Mouse (Mus musculus): Measurements from ENCODE around the gene Dmd. TPM values are rescaled to one million over a fixed set of nuclear protein-coding genes. Genes with fewer than 3 reads are reported as not detected.

Gene Dmd
- polyA plus RNA-seq, 1 experiment = 25.5 TPM

GRCm38 (mm10) chrX:84553441-84553840 is 1604.8 kb downstream of the Dmd start:
- 0 out of 2 replicates have a peak, but pooled peaks cover 3% of the 10 kb centered on the region for H3K4me1 ChIP-seq (ENCODE audit: control insufficient read depth, insufficient read depth, low read length)
- DNase-seq = peak; percentile 35 to 56
- TF ChIP-seq POLR2A (IDR thresholded peaks at IDR 0.05; ENCODE audit: borderline replicate concordance, insufficient read depth, low read length) (no peak), CTCF (IDR thresholded peaks at IDR 0.05; ENCODE audit: borderline replicate concordance, insufficient read depth, low read depth, low read length) (no peak)
- H3K27ac ChIP-seq (ENCODE audit: insufficient read depth, low read length) = no peak overlapping the region
- H3K4me3 ChIP-seq (replicated peaks; ENCODE audit: insufficient read depth, low read depth, low read length) = no peak overlapping the region
- H3K27me3 ChIP-seq (ENCODE audit: control insufficient read depth, insufficient read depth, low read length) = no peaks in the 10 kb centered on the region
- WGBS = 22% methylated on average over 1 of the region's 1 CpGs

- H3K4me1 ChIP-seq (ENCODE audit: control insufficient read depth, insufficient read depth, low read length) = no peaks in the 10 kb centered on the region
- DNase-seq = no peak
- H3K4me3 ChIP-seq (replicated peaks; ENCODE audit: insufficient read depth, low read depth, low read length) = no peak overlapping the region
- no peaks in the 10 kb centered on the region for H3K27me3 ChIP-seq (ENCODE audit: control insufficient read depth, insufficient read depth, low read length)
- no peak overlapping the region for H3K27ac ChIP-seq (ENCODE audit: insufficient read depth, low read length)
- TF ChIP-seq POLR2A (IDR thresholded peaks at IDR 0.05; ENCODE audit: borderline replicate concordance, insufficient read depth, low read length) = no peak
Observed at GRCm38 (mm10) chrX:84598476-84598875, 1649.8 kb downstream of the Dmd start.

GRCm38 (mm10) chrX:84640446-84640845 is 1691.8 kb downstream of the Dmd start:
- no peak for DNase-seq

GRCm38 (mm10) chrX:84747683-84748082 is 1799.0 kb downstream of the Dmd start:
- no peak for DNase-seq
- no peak overlapping the region for H3K4me3 ChIP-seq (replicated peaks; ENCODE audit: insufficient read depth, low read depth, low read length)
- TF ChIP-seq CTCF (IDR thresholded peaks at IDR 0.05; ENCODE audit: borderline replicate concordance, insufficient read depth, low read depth, low read length) (no peak), POLR2A (IDR thresholded peaks at IDR 0.05; ENCODE audit: borderline replicate concordance, insufficient read depth, low read length) (no peak)
- H3K27me3 ChIP-seq (ENCODE audit: control insufficient read depth, insufficient read depth, low read length) = no peaks in the 10 kb centered on the region
- no peaks in the 10 kb centered on the region for H3K4me1 ChIP-seq (ENCODE audit: control insufficient read depth, insufficient read depth, low read length)
- no peak overlapping the region for H3K27ac ChIP-seq (ENCODE audit: insufficient read depth, low read length)
- 46% methylated on average over 4 of the region's 4 CpGs for WGBS

More at GRCm38 (mm10) chrX:84640446-84640845, 1691.8 kb downstream of the Dmd start:
- H3K27me3 ChIP-seq (ENCODE audit: control insufficient read depth, insufficient read depth, low read length) = no peaks in the 10 kb centered on the region
- no peak overlapping the region for H3K4me3 ChIP-seq (replicated peaks; ENCODE audit: insufficient read depth, low read depth, low read length)
- TF ChIP-seq POLR2A (IDR thresholded peaks at IDR 0.05; ENCODE audit: borderline replicate concordance, insufficient read depth, low read length) = no peak
- no peak for TF ChIP-seq CTCF (IDR thresholded peaks at IDR 0.05; ENCODE audit: borderline replicate concordance, insufficient read depth, low read depth, low read length)
- H3K4me1 ChIP-seq (ENCODE audit: control insufficient read depth, insufficient read depth, low read length) = no peaks in the 10 kb centered on the region
- H3K27ac ChIP-seq (ENCODE audit: insufficient read depth, low read length) = no peak overlapping the region

GRCm38 (mm10) chrX:84860012-84860647 is 1911.5 kb downstream of the Dmd start:
- WGBS = 57% methylated on average over 3 of the region's 3 CpGs
- H3K27ac ChIP-seq (ENCODE audit: insufficient read depth, low read length) = no peak overlapping the region
- H3K4me1 ChIP-seq (ENCODE audit: control insufficient read depth, insufficient read depth, low read length) = no peaks in the 10 kb centered on the region
- no peaks in the 10 kb centered on the region for H3K27me3 ChIP-seq (ENCODE audit: control insufficient read depth, insufficient read depth, low read length)
- no peak overlapping the region for H3K4me3 ChIP-seq (replicated peaks; ENCODE audit: insufficient read depth, low read depth, low read length)
- DNase-seq = peak in 1 of 2 experiments; percentile 2
- TF ChIP-seq POLR2A (IDR thresholded peaks at IDR 0.05; ENCODE audit: borderline replicate concordance, insufficient read depth, low read length) (no peak), CTCF (IDR thresholded peaks at IDR 0.05; ENCODE audit: borderline replicate concordance, insufficient read depth, low read depth, low read length) (no peak)

- TF ChIP-seq CTCF (IDR thresholded peaks at IDR 0.05; ENCODE audit: borderline replicate concordance, insufficient read depth, low read depth, low read length) = no peak
- no peak for TF ChIP-seq POLR2A (IDR thresholded peaks at IDR 0.05; ENCODE audit: borderline replicate concordance, insufficient read depth, low read length)
- 61% methylated on average over 4 of the region's 4 CpGs for WGBS
- no peak for DNase-seq
- Histone ChIP-seq H3K4me3 (replicated peaks; ENCODE audit: insufficient read depth, low read depth, low read length) (no peak overlapping the region), H3K27ac (ENCODE audit: insufficient read depth, low read length) (no peak overlapping the region), H3K27me3 (ENCODE audit: control insufficient read depth, insufficient read depth, low read length) (no peaks in the 10 kb centered on the region), H3K4me1 (ENCODE audit: control insufficient read depth, insufficient read depth, low read length) (no peaks in the 10 kb centered on the region)
Observed at GRCm38 (mm10) chrX:84873090-84873489, 1924.4 kb downstream of the Dmd start.

- no peaks in the 10 kb centered on the region for H3K27me3 ChIP-seq (ENCODE audit: control insufficient read depth, insufficient read depth, low read length)
- no peak overlapping the region for H3K27ac ChIP-seq (ENCODE audit: insufficient read depth, low read length)
- no peak overlapping the region for H3K4me3 ChIP-seq (replicated peaks; ENCODE audit: insufficient read depth, low read depth, low read length)
- 70% methylated on average over 3 of the region's 3 CpGs for WGBS
- no peak for DNase-seq
- no peaks in the 10 kb centered on the region for H3K4me1 ChIP-seq (ENCODE audit: control insufficient read depth, insufficient read depth, low read length)
- TF ChIP-seq POLR2A (IDR thresholded peaks at IDR 0.05; ENCODE audit: borderline replicate concordance, insufficient read depth, low read length) (no peak), CTCF (IDR thresholded peaks at IDR 0.05; ENCODE audit: borderline replicate concordance, insufficient read depth, low read depth, low read length) (no peak)
Observed at GRCm38 (mm10) chrX:84878125-84878524, 1929.5 kb downstream of the Dmd start.

- no peak for TF ChIP-seq POLR2A (IDR thresholded peaks at IDR 0.05; ENCODE audit: borderline replicate concordance, insufficient read depth, low read length)
- no peak for TF ChIP-seq CTCF (IDR thresholded peaks at IDR 0.05; ENCODE audit: borderline replicate concordance, insufficient read depth, low read depth, low read length)
- WGBS = 33% methylated on average over 10 of the region's 10 CpGs
- Histone ChIP-seq H3K27me3 (ENCODE audit: control insufficient read depth, insufficient read depth, low read length) (no peaks in the 10 kb centered on the region), H3K4me1 (ENCODE audit: control insufficient read depth, insufficient read depth, low read length) (no peaks in the 10 kb centered on the region; the same call in 1 of the 2 replicates), H3K27ac (ENCODE audit: insufficient read depth, low read length) (no peak overlapping the region), H3K4me3 (replicated peaks; ENCODE audit: insufficient read depth, low read depth, low read length) (no peak overlapping the region)
- DNase-seq = peak; percentile 67 to 79
Observed at GRCm38 (mm10) chrX:84932715-84933473, 1984.2 kb downstream of the Dmd start.

All from cerebellum, adult 2 months (tissue).